Mouse (Mus musculus) regulatory T cell (primary cell): Measurements from ENCODE around the gene Tmprss2.
"Not testable (repeated sequence)": the region's sequence is repeated elsewhere in the genome, so short reads cannot be mapped to it uniquely, and the experiment has no call there.

Experiments used
- in situ Hi-C: fragments of 300-600 bp; cut with MboI, MseI; formaldehyde crosslinking; loops from one replicate; pipeline ENCODE4 v1.15.1; 2025; ENCODE audit warnings: high pct_unique_total_duplicates

Tmprss2 gene

GRCm38 (mm10) chr16:97591512-97591911 lies 19.5 kb downstream of the Tmprss2 start:
- in situ Hi-C loops = loop anchor here (5.0 kb wide), 2 partner anchors 69 to 149 kb away; no protein-coding TSS in a partner anchor

GRCm38 (mm10) chr16:97582876-97583275 lies 28.1 kb downstream of the Tmprss2 start:
- in situ Hi-C loops = not testable (repeated sequence)

GRCm38 (mm10) chr16:97569426-97569825 lies 41.6 kb downstream of the Tmprss2 start:
- in situ Hi-C loops = no loop called here

- in situ Hi-C loops = no loop called here
Measured at GRCm38 (mm10) chr16:97568662-97569061, 42.3 kb downstream of the Tmprss2 start.

- in situ Hi-C loops = no loop called here
Measured at GRCm38 (mm10) chr16:97544340-97544739, 66.7 kb downstream of the Tmprss2 start.

- in situ Hi-C loops = loop anchor here (10.0 kb wide), 1 partner anchor 428 kb away; the partner anchor contains the start of genes C2cd2 and Zbtb21
Measured at GRCm38 (mm10) chr16:97536859-97537258, 74.1 kb downstream of the Tmprss2 start.

- in situ Hi-C loops = loop anchor here (10.0 kb wide), 1 partner anchor 429 kb away; the partner anchor contains the start of genes C2cd2 and Zbtb21
Measured at GRCm38 (mm10) chr16:97535808-97536413, 75.1 kb downstream of the Tmprss2 start.

GRCm38 (mm10) chr16:97534876-97535461 lies 76.0 kb downstream of the Tmprss2 start:
- in situ Hi-C loops = loop anchor here (10.0 kb wide), 1 partner anchor 430 kb away; the partner anchor contains the start of genes C2cd2 and Zbtb21

- in situ Hi-C loops = loop anchor here (10.0 kb wide), 1 partner anchor 430 kb away; the partner anchor contains the start of genes C2cd2 and Zbtb21
Measured at GRCm38 (mm10) chr16:97534448-97534847, 76.5 kb downstream of the Tmprss2 start.

- in situ Hi-C loops = loop anchor here (10.0 kb wide), 1 partner anchor 431 kb away; the partner anchor contains the start of genes C2cd2 and Zbtb21
Measured at GRCm38 (mm10) chr16:97533751-97534150, 77.2 kb downstream of the Tmprss2 start.

- in situ Hi-C loops = loop anchor here (10.0 kb wide), 1 partner anchor 432 kb away; the partner anchor contains the start of genes C2cd2 and Zbtb21
Measured at GRCm38 (mm10) chr16:97533126-97533525, 77.9 kb downstream of the Tmprss2 start.

- in situ Hi-C loops = no loop called here
Measured at GRCm38 (mm10) chr16:97529241-97529640, 81.8 kb downstream of the Tmprss2 start.

GRCm38 (mm10) chr16:97523024-97523423 lies 88.0 kb downstream of the Tmprss2 start:
- in situ Hi-C loops = loop anchor here (5.0 kb wide), 1 partner anchor 69 kb away; no protein-coding TSS in a partner anchor

GRCm38 (mm10) chr16:97521983-97522382 lies 89.0 kb downstream of the Tmprss2 start:
- in situ Hi-C loops = loop anchor here (5.0 kb wide), 1 partner anchor 70 kb away; no protein-coding TSS in a partner anchor

GRCm38 (mm10) chr16:97516341-97516740 lies 94.7 kb downstream of the Tmprss2 start:
- in situ Hi-C loops = loop anchor here (5.0 kb wide), 1 partner anchor 74 kb away; no protein-coding TSS in a partner anchor
